Mouse (Mus musculus) adrenal gland, postnatal 10 days (tissue): ENCODE data around the gene Zranb2. TPM values are rescaled to one million over a fixed set of nuclear protein-coding genes. Genes with fewer than 3 reads are reported as not detected.
A peak's percentile ranks its signal among the peaks of the same experiment; 100 is the strongest.

Experiments
- DNase-seq: peaks from one replicate; pipeline ENCODE4 v3.0.0; 2021; ENCODE audit warnings: mixed read lengths
- long read RNA-seq, 2 experiments: library from polyadenylated mRNA; stranded (forward); transcript quantifications; one replicate each; pipeline ENCODE4 v2.0.0; 2021
- total RNA-seq, 2 experiments: library from RNA; stranded (reverse); gene quantifications; 2 replicates each; pipeline ENCODE4 v1.2.3; 2021

The Zranb2 gene
- 10 to 100 TPM; 61.9 to 70.4 TPM for total RNA-seq
- long read RNA-seq, experiment 1, transcript Zranb2-203 (10 exons, 2,924 nt): major isoform, 84 of 104 reads
- long read RNA-seq, experiment 1, partial matches to known transcripts: 8 of 104 reads
- long read RNA-seq, experiment 1, other reads (novel, unspliced or antisense): 8 of 104 reads
- long read RNA-seq, experiment 2, transcript Zranb2-203 (10 exons, 2,924 nt): major isoform, 61 of 82 reads
- long read RNA-seq, experiment 2, partial matches to known transcripts: 9 of 82 reads
- long read RNA-seq, experiment 2, other reads (novel, unspliced or antisense): 8 of 82 reads

- DNase-seq: peak; percentile 97
Measured at GRCm38 (mm10) chr3:157533964-157534785, at the start of gene Zranb2. TSS of gene Zranb2 (plus strand) at chr3:157534160.

GRCm38 (mm10) chr3:157492043-157492442 is 41.9 kb upstream of the Zranb2 start:
- no peak for DNase-seq

GRCm38 (mm10) chr3:157502216-157502615 is 31.7 kb upstream of the Zranb2 start:
- DNase-seq: no peak

- DNase-seq: no peak
Measured at GRCm38 (mm10) chr3:157514116-157514796, 19.7 kb upstream of the Zranb2 start.

- no peak for DNase-seq
Measured at GRCm38 (mm10) chr3:157516471-157516870, 17.5 kb upstream of the Zranb2 start.

GRCm38 (mm10) chr3:157517992-157518391 is 16.0 kb upstream of the Zranb2 start:
- DNase-seq: peak; percentile 11

- DNase-seq: peak; percentile 54
Measured at GRCm38 (mm10) chr3:157520433-157520832, 13.5 kb upstream of the Zranb2 start.

GRCm38 (mm10) chr3:157523834-157524233 is 10.1 kb upstream of the Zranb2 start:
- no peak for DNase-seq

- no peak for DNase-seq
Measured at GRCm38 (mm10) chr3:157531585-157531984, 2.4 kb upstream of the Zranb2 start.

GRCm38 (mm10) chr3:157534786-157535415 is 941 bp downstream of the Zranb2 start:
- no peak for DNase-seq

- no peak for DNase-seq
Measured at GRCm38 (mm10) chr3:157549323-157549722, 15.4 kb downstream of the Zranb2 start.

GRCm38 (mm10) chr3:157549758-157550600 is 16.0 kb downstream of the Zranb2 start:
- no peak for DNase-seq

GRCm38 (mm10) chr3:157565196-157565595 is 31.2 kb downstream of the Zranb2 start:
- DNase-seq: peak; percentile 37

GRCm38 (mm10) chr3:157566725-157567565 is 33.0 kb downstream of the Zranb2 start, which contains the start of gene Ptger3:
TSS of gene Ptger3 (plus strand) at chr3:157566892.
- peak; percentile 61 for DNase-seq

- DNase-seq: peak; percentile 19
Measured at GRCm38 (mm10) chr3:157567566-157568132, 33.7 kb downstream of the Zranb2 start.

- DNase-seq: no peak
Measured at GRCm38 (mm10) chr3:157572011-157572410, 38.1 kb downstream of the Zranb2 start.

- DNase-seq: peak; percentile 61
Measured at GRCm38 (mm10) chr3:157575441-157576342, 41.7 kb downstream of the Zranb2 start.

- no peak for DNase-seq
Measured at GRCm38 (mm10) chr3:157576343-157576722, 42.4 kb downstream of the Zranb2 start.

GRCm38 (mm10) chr3:157576862-157577261 is 42.9 kb downstream of the Zranb2 start:
- no peak for DNase-seq
